Mouse (Mus musculus) ovary, adult 18-20 months (tissue): Measurements from ENCODE around the gene Impg2.

Experiments used
- DNase-seq: peaks from one replicate; pipeline ENCODE4 v3.0.0; 2022; ENCODE audit warnings: low spot score, mixed read lengths

Impg2 gene

GRCm38 (mm10) chr16:56302996-56303395 lies 98.9 kb downstream of the Impg2 start:
- DNase-seq: no peak

GRCm38 (mm10) chr16:56304167-56304566 lies 100.1 kb downstream of the Impg2 start:
- DNase-seq: no peak

DNA sequence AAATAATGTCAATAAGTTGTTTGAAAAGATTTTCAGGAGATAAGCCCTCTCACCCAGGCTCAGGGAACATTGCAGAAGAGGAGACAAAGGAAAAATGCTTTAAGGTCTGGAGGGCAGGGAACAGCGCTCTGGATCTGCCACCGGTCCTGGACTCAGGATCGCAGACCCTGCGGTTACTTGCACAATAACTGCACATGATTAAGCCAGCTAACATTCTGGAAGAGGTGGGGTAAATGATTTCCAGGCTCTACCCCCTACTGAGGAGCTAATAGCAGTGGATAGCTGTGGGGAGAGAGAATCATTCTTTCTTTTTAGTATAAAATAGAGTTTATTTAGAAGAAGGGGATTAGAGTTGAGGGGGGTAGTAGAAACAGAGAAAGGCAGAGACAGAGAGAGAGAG lies 103.5 kb downstream of the Impg2 start:
- no peak for DNase-seq

GRCm38 (mm10) chr16:56311291-56311690 lies 107.2 kb downstream of the Impg2 start:
- DNase-seq: no peak
